Mouse (Mus musculus) urinary bladder, postnatal 25 days (tissue): ENCODE measurements around the gene Islr.

Source experiments
- DNase-seq: peaks from one replicate; pipeline ENCODE4 v3.0.0; 2022; ENCODE audit warnings: low spot score

Gene Islr

DNA sequence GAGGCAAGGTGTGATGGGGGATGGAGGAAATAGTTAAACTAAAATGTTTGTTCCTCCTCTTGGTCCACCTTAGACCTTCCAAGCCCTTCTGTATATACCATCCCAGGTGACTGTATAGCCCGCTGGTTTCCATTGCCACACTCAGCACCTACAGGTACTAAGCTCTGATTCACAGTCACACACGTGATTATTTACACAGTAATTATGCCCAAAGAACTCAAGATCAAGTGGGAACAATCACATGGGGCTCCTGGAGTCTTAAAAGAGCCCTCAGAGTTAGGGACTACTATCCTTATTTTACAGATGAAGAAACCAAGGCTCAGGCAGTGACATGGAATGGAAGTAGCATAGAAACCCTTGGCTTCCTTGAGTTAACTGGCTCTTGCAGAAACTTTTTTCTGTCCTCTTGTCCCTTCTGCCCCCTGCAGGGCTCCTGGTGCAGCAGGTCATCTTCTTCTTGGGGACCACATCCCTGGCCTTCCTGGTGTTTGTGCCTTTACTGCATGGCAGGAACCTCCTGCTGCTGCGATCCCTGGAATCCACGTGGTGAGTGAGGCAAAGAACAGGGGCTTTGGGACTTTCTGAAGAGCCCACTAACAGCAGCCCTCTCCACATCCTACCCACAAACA lies 53.3 kb downstream of the Islr start:
- DNase-seq = no peak

DNA sequence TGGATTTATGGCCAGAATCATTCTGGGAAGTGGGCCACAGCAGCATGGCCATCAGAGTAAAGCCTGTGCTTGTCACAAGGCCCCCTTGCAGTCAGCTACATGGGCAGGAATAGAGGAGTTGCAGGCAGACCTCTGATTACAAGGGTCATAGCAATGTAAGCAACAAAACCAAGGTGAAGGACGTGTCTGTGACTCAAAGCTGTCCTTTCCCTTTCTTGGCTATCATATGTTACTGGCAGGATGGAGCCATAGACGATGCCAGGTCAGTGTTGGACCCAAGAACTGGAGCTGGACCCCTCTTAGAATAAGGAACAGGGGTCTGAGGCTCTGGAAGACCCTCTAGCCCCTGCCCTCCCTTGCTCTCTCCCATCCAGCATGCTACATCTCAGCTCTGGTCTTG lies 55.3 kb downstream of the Islr start:
- DNase-seq = no peak

DNA sequence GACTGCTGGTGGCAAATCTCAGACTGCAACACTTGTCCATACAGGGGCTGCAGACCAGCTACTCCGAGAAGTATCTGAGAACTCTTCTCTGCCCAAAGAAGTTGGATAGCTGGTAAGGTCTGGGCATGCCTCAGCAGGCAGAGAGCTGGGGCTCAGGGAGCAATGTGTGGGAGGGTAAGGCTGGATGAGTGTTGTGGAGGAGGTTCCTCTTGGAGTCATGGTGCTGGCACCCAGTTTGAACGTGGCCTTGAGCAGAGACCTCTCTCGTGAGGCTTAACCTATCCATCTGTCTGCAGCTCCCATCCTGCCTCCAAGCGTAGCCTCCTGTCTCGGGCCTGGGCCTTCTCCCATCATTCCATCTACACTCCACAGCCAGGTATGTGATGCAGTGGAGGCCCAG lies 58.7 kb downstream of the Islr start:
- no peak for DNase-seq

DNA sequence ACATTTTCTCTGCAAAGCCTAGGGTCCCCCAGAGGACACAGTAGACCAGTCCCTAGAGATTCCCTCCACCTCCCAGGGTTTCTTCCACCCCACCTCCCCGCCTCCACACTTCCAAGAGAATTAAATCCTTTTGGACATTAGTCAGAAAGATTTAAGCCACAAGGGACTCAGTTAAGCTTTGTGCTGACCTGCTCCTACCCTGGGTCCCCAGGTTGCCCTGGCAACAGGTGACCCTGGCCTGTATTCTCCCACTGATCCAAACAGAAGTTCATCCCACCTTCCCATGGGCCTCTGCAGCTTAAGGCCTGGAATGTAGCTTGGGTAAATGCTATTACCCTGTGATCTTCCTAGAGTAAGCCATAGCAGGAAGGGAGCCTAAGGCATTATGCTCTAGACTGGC lies 59.4 kb downstream of the Islr start:
- DNase-seq = no peak

GRCm38 (mm10) chr9:58143419-58143818 lies 60.7 kb downstream of the Islr start:
- DNase-seq = no peak

DNA sequence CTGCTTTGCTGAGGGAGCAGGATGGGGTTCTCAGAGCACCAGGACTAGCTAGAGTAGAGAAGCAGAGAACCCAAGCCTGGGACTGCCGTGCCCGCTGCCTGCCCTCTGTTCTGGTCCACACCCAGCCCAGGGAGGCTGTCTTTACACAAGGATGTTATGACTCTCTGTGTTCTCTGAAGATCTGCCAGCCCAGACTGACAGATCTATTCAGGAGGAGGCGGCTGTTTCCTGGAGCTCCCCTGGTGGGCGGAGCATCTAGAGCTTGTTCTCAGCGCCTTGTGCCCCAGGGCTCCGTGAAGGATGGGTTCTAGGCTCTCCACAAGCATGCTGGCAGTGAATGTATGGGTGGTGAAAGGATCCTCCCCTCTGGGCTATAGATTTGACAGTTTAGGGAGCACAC lies 64.2 kb downstream of the Islr start:
- no peak for DNase-seq

DNA sequence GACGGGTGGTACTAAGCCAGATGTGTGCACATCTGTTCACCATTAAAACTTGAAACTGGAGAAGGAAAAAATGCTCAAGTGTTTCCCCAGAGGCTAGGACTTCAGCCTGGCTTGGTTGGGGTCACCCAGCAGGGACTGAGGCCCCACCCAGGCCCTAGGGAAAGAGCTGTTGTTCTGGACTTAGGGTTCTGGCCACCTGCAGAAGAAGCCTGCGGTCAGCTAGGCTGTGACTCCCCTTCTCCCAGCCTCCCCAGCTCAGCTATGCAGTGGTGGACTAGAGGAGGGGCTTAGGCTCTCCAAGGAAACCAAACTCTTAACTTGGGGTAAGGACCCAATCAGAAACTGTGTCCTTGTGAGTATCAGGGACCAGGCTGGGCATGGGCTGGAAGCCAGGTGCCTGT lies 68.2 kb downstream of the Islr start:
- no peak for DNase-seq

- DNase-seq = no peak
Measured at GRCm38 (mm10) chr9:58134906-58135305, 69.2 kb downstream of the Islr start.

GRCm38 (mm10) chr9:58133893-58134884 lies 69.9 kb downstream of the Islr start:
- no peak for DNase-seq

DNA sequence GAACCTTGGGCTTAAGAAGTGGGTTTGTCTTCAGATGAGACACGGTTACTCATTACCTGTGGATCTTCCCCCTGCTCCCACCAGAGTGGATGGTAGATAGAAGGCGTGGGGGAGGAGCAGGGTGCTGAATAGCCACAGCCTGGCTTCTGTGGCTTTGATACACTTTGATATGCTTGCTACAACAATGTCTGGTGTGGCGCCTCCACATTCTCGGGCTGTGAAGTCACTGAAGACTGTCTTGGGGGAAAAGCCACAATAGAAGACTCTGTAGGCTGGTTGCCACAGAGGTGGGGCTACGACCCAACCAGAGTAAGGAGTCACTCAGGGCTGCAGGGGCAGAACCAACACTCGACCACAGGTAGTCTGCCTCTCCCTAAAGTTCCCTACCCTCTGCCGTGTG lies 72.4 kb downstream of the Islr start:
- DNase-seq = no peak

DNA sequence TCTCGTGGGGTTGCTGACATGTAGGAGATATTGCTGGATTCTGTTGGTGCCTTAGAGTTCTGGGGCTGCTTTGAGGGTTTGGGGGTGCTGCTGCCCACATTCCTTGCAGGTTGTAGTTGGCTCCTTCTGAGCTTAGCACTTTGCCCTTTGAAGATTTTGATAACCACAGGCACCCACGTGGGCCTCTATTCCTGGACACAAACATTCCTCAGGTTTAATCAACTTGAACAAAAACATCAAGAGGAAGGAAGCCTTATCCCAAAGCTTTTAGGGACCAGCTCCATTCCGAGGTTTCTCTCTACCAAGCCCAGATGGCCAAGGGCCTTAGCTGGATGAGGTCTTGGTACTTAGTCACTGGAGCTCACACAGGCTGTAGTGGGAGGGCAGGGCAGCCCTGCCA lies 73.2 kb downstream of the Islr start:
- DNase-seq = no peak

DNA sequence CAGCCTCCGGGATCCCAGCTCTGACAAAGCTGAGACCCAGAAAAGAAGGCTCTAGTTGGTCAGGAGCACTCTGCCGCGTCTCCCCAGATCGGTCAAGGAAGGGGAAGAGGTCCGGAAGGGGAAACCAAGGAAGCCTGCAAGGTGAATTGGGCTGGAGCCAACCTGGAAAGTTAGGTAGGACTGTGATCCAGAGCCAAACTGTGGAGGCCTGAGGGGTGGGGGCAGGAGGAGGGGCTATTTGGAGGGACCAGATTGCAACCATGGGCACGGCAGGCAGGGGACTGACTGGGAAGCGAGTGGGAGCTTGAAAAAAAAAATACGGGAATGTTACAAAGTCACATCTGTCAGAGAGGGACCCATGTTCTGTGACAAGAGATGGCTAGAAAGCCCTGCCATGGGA lies 74.6 kb downstream of the Islr start:
- DNase-seq = no peak

- DNase-seq = no peak
Measured at GRCm38 (mm10) chr9:58128926-58129413, 75.1 kb downstream of the Islr start.

GRCm38 (mm10) chr9:58125811-58126210 lies 78.3 kb downstream of the Islr start:
- DNase-seq = no peak

GRCm38 (mm10) chr9:58125085-58125484 lies 79.0 kb downstream of the Islr start:
- no peak for DNase-seq

DNA sequence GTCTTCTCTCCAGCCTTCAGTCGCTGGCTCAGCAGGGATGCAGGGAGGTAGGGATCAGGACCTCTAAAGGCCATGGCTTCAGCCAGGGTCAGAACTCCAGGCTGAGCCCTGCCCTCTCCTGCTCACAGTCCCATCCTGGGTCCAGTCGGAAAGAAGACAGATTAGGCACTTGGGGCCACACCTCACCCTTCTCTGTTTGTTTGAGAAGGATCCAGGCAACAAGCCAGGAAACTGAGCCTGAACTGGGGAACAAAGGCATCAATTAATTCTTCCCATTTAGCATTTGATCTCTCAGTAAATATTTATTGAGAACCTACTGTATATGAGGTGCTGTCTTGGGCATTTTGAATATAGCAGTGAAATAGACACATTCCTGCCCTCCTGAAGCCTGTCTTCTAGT lies 85.4 kb downstream of the Islr start, which contains the start of gene Ccdc33:
Gene Ccdc33 (minus strand): TSS at position 153 of the 400 bp plus-strand sequence.
- no peak for DNase-seq

GRCm38 (mm10) chr9:58116024-58116651 lies 88.0 kb downstream of the Islr start:
- no peak for DNase-seq

- DNase-seq = no peak
Measured at GRCm38 (mm10) chr9:58115297-58115925, 88.7 kb downstream of the Islr start.

GRCm38 (mm10) chr9:58114019-58114418 lies 90.1 kb downstream of the Islr start:
- DNase-seq = no peak

DNA sequence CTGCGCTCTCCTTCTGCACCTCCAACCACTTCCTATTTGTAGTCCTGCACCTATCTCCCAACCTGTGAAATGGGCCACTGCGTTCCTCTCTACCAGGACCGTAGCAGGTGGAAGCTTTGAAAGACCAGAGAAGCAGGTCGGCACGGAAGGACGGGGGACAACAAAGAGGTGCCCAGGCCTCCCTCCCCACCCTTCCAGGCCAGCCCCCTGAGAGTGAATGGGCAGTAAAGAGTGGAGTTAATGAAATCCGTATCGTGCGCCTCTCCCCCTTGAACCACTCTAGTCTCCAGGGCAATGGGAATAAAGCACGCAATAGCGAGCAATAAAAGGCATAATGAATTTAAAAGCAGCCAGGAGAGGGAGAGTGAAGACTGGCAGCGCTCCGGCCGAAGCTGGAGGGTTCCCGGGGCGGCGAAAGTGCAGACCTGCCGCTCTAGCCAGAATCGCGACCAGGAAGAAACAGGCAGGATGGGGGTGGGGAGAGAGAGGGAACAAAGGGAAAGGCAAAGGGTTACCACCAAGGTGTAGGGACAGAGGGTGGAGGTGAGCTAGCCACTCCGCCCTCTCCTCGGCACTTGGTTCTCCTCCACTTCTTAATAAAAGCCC lies 90.7 kb downstream of the Islr start:
- DNase-seq = no peak

DNA sequence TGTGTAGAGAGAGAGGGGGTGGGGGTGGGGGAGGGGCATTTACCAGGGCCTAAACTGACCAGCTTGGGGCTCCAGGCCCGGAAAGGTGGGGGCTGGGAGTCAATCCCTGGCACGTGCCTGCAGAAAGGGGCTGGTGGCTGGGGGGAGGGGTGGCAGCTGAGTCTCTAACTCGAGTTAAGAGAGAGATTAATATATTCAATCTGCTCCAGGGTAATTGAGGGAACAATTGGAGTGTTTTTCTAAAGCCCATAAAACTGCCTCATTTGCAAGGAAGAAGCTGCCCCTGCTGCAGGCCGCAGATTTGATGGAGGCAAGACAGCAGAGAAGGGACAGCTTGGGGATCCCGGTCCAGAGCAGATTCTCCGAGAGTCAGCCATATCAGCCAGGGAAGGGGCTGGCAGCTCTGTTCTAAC lies 91.2 kb downstream of the Islr start:
- no peak for DNase-seq

DNA sequence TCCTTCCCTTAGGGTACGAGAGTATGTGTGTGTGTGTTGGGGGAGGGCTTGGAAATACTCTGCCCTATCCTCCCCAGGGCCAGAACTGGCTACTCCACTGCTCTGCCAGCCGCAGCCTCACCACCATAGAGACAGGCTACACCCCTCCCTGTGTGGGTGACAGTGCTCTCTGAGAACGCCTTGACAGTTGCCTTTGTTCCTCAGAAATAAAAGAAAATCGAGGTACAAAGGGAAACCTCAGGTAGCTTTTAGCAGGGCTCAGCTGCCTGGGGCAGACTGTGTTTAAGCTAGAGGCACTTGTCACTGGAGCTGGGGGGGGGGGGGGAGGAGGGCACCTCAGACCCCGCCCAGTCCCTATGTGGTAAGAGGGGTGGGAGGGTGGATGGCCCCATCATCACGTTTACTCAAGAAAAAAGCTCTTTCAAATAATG lies 91.8 kb downstream of the Islr start:
- DNase-seq = no peak
